Mouse (Mus musculus): ENCODE results near the gene Runx2.

The Runx2 gene

DNA sequence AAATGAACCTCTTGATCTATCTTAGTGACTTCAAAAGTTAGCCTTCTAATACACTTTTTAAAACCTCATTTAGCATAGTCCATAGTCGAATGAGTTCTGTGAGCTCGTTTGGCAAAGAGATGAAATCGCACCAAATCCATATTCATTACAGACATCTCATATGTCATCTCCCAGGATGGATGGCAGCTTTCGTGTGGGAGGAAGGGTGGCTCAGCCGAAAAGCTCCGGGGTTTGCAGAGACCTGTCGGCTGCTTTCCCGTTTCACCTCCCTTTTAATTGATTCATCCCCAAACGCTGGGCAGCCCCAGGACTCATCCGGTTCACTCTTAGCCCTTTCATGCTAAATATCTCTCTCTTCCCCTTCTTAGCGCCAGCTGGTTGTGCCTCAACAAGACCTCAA lies 275.7 kb downstream of the Runx2 start:
- no peak for DNase-seq (ENCODE audit: extremely low spot score)

DNA sequence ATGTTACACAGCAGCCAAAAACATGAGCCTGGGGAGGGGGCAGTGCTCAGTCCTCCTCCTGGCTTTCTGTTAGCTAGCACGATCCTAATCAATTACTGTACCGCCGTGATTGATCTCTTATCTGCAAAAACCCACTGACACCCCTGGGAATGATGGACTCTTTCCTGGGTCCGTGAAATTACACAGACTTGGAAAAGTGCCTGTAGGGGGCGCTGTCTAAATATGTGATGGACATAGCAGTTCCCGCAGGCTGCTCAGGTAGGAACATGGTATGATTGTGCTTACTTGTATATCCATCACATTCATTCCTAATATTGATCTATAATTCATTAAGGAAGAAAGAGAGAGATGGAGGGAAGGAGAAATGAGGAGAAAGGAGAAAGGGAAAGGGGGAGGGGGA lies 284.6 kb downstream of the Runx2 start:
- no peak for DNase-seq (ENCODE audit: extremely low spot score)

DNA sequence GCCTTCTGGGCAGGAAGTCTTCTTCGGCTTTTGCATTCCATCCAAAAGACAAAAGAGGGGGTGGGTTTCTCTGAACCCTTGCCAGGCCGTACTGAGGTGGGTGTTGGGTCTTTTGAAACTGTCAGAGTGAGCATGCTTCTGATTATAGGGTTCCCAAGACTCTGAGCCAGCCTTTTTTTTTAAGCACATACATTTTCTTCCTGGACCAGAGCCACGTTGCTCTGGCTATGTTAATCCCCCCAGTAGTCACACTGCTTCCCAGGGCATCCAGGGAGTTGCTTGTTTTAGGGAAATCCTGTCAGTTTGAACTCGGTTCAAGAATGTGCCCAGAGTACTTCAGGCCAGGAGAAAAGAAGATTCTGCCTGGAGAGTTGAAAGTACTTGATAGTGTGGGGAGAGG lies 286.0 kb downstream of the Runx2 start:
- DNase-seq (ENCODE audit: extremely low spot score), result no peak

DNA sequence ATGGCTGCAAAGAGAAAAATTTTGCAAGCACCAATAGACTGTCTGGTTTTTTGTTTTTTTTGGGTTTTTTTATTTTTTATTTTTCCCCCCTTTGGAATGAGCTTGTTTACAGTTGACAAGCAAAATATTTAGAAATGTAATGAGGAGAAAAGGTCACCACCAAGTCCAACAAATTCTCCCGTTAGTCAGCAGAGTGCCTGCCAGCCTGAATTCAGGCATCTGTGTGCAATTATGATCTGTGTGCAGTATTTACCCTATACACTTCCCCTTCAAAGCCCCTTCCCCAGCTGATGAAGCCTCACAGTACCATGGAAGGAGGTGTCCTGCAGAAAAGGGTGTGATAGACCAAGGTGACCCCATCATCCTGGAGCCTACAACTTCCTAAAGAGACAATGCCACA lies 290.5 kb downstream of the Runx2 start:
- no peak for DNase-seq (ENCODE audit: extremely low spot score)

DNA sequence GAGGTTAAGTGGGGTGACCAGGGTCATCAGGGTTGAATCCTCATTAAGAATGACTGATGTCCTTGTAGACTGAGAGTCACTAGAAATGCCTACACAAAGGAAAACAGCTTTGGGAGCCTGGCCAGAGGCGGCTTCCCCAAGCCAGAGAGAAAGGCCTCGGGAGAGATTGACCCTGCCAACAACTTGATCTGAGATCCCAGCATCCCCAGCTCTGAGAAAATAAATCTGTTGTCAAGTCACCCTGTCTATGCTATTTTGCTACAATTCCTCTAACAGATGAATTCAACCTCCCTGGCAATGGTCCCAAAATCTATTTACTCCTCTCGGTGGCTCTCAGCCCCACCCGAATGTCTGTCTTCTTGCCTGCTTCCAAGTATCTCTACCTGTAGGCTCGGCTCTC lies 291.7 kb downstream of the Runx2 start:
- peak; percentile 35 for DNase-seq (ENCODE audit: extremely low spot score)

DNA sequence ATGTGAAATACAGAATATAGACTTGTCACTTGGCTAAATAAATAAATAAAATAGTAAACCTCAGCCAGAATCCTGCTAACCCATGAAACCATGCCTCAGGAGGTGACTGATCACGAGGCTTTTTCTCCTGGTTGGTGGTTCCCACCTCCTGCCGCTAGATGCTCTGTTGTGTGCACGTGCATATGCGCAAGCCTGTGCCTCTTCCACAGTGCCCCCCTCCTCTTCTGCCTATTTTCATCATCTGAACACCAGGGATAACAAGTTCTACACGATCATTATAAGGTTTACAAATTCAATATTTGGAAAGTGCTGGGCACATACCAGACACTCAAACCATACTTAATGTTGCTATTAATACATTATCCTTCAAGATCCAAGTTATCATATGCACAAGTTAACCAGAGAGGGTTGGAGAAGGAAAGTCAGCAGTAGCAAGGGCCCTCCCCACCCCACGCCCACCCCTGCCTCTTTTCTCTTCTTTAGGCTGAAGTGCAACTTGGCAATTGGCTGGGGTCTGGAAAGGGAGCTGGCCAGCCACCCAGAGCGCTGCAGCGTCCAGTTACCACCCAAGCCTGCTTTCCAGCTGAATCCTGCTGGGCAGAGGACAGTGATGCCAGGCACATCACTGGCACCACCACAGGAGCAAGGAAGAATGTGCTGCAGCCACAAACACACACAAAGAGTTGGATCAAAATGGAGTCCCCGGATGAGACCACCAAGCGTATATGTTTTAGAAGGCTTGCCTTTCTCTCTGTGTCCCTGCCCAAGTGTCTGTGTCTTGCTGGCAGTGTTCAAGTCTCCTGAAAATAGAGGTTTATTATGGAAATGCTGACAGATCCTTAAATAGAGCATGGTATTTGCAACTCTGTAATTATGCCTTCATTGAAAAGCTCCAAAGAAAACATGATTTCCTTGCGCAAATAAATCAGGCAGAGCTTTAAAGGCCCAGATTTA lies 294.2 kb downstream of the Runx2 start:
- DNase-seq (ENCODE audit: extremely low spot score), result no peak

DNA sequence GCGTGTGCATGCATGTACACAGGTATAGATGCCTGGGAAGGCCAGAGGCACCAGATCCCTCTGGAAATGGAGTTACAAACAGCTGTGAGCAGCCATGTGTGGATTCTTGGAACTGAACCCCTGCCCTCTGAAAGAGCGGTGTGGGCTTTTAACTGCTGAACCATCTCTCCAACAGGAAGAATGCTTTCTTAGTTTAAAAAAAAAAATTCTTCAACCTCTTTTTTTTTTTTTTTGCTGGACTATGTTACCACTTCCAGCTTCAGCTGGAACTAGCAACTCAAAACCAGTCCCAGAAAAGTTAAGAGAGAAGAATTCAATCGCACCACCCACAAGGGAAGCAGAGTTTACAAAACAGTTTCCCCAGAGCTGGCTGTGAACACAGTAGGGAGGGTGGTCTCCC lies 295.2 kb downstream of the Runx2 start:
- no peak for DNase-seq (ENCODE audit: extremely low spot score)

DNA sequence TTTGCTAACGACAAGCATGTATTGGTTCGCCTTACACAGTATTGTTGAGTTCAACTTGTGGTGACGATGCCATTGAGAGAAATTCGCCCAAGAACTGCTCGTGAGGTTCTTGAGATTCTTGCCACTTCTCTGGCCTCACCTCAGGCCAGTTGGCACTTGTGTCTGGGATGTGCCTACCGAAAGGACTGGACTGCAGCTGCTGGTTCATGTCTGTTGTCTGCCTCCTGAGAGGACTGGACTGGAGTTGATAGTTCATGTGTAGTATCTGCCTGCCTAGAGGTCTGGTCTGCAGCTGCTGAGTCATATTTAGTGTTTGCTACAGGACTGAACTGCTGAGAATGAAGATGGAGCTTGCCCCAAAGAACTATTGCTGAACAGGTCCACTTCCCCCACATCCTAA lies 296.4 kb downstream of the Runx2 start:
- DNase-seq (ENCODE audit: extremely low spot score), result no peak

DNA sequence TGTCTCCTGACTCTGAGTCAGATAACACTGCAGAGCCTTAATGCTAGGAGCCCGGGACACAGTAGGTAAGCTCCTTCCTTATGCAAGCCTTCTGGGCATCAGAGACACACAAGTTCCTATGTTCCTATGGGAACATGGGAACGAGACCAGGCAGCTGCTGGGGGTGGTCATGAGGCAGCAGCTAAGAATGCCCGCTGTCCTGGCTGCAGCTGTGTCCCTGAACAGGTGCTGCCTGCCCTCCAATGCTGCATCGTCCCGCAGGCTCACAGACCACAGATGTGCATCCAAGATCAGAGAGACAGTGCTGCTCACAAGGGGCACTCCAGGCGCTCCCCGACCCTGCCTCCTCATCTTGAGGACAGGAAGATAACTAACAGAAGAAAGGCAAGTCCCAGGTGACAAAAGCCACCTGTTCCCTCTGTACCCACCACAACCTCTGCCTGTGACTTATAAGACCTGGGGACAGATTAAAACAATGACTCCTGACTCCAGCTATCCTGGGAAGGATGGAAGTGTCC lies 306.3 kb downstream of the Runx2 start:
- DNase-seq (ENCODE audit: extremely low spot score), result no peak

DNA sequence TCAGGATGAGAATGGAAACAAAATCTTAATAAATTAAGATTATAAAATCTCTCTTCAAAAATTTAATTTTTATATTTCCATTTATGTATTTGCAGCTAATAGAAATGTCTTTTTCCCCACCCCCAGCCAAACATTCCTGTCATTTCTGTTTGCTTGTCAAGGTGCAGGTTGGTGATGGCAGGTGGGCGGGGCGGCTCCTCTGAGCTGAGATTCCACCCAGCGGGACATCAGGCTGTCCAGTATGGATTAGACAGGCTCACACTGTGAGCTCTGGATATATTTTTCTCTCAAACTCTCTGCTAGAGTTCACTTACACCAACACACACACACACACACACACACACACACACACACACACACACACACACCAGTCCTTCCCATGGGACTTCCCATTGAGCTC lies 306.9 kb downstream of the Runx2 start:
- no peak for DNase-seq (ENCODE audit: extremely low spot score)

DNA sequence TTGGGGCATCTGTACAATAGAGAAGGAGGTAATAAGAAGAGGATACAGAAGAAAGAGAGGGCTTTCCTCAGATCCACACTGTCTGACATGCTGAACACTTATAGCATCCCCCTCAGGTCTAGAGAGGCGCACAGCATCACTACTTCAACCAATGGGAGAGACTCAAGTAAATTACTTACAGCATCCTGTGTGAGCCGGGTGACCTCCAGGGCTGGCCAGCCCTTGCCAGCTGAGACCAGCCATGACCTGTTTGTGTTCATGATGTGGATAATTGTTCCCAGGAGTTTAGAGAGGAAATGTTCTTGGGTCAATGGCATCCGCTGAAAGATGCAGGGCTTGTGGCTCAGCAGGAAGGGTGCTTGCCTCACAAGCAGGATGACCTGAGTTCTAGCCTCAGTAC lies 308.1 kb downstream of the Runx2 start:
- DNase-seq (ENCODE audit: extremely low spot score), result peak; percentile 42

DNA sequence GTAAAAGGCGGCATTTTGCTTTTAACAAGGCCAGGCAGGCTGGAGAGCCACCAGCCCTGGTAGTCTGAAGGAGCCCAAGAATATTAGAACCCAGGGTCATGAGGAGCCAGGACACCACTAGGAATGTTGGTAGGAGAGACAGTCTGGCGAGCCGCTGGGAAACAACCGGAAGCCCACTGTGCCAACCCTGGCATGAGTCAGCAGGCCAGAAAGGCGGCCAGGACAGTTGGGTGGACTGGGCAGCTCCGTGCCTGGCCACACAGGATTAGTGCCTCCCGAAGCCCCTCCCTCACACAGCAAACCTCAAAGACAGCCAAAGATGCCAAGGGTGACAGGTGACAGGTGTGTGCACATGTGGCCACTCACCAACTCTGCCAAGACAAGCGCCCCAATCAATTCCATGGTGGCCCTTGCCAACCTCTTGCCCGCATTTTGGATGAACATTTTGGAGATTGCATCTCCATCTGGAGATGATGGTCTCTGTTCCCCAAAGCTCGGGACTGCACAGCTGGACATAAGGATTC lies 309.7 kb downstream of the Runx2 start:
- no peak for DNase-seq (ENCODE audit: extremely low spot score)

DNA sequence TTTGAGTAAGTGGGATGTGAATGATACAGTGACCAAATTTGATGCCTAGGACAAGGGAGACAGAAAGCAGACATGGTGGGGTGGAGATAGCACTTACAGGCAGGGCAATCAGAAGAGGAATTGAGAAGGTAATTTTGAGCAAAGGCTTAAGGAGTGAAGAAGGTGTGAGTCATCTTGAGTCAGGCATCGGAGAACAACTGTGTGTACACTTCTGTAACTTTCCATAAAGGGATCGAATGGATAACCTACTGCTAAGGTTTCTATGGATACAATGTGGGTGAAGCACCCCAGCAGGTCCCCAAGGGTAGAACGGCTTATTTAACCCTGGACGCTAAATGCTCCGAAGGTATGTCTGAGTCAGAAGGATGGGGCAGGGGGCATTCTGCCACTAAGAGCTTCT lies 312.4 kb downstream of the Runx2 start:
- no peak for DNase-seq (ENCODE audit: extremely low spot score)

DNA sequence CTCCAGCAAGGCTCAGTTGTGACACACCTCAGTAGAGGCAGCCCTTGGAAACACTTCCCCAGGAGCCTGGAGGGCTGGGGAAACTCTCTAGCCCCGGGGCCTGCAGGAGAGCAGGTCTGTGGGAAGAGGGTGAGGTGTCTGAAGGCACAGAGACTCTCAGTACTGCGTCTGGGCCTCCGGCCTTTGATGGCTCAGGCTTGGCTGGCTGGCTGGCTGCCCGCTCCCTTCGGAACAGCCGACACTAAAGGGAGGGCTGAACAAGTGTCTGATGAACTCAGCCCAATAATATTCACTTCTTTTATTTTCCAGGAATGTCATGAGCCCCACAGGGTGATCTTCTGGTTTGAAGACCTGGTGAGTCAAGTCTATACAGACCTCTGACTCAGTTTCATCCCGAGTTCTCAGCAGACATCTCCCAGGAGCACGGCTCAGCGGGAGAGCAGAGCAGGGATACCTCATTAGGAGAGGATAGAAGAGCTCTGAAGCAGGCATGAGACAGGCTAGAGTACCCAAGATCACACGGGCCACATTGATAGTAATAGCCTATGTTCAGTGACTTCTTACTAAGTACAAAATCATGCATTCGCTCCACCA lies 314.2 kb downstream of the Runx2 start:
- no peak for DNase-seq (ENCODE audit: extremely low spot score)

DNA sequence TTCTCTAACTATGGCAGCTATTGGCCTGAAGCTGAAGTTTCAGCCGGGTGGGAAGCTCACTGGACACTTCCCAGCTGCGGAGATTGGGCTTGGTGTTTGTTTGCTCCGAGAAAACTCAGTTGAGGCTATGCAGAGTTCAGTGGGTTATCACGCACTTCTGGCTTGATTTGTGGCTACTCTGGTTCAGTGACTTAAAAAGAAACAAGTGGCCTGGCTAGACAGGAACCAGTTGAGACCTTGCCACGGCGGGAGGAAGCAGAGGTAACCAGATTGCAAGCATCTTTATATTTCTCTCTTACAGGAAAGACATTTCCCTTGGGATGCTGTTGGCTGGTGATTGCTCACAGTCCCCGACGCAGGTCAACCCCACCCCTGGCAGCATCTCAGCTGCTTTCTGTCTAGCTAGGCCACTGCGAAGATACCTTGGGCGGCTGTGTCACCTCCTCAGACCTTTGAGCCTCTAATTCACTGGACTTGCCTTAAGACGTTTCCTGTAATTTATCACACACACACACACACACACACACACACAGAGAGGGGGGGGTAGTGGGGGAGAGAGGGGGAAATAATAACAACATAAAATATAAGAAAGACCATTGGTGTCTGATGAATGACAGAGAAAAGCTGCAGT lies 324.3 kb downstream of the Runx2 start:
- no peak for DNase-seq (ENCODE audit: extremely low spot score)

DNA sequence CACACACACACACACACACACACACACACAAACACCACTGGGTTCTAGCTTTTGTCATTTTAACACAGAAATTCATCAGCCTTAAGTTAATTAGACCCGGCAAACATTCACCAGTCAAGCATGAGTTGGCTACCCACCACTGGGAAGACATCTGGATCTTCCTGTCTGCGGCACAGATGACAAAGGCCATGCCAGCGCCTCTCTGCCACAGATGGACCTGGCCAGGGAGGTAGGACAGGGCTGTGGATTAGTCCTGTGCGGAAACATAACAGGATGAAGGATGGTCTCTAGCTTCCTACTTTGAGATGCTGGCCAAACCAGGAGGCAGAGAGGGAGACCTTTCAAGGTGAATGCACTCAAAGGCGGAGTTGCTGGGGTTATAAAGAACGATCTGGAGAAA lies 325.3 kb downstream of the Runx2 start:
- DNase-seq (ENCODE audit: extremely low spot score), result no peak

DNA sequence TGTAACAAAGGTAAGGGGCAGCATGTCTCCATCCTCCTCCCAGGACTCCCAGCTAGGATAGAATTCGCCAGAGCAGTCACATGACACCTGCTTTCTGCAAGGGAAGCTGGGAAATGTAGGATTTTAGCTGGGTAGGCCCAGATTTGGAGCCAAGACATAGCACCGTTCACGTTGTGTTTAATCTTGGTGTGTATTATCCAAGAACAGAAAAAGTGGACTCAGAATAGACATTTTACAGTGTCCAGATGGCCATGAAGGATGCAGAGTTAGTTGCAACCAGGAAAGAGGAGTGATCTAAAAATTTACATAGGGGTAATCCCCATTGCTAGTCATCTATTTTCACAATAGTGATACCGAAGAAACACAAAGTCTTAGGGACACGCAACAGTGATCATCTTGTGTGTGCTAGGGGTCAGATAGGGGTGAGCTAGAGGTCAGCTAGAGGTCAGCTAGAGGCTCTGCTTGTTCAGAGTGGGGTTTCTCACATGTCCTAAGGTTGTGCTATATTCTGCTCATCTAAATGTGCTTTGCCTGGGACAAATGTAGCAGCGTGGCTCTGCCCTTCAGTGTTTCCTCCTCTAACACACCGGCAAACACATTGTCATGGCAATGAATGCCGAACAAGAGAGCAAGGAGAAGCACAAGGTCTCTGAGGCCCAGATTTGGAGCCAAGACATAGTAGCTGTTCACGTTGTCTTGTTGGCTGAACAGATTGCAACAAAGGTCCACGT lies 326.9 kb downstream of the Runx2 start:
- DNase-seq (ENCODE audit: extremely low spot score), result no peak

DNA sequence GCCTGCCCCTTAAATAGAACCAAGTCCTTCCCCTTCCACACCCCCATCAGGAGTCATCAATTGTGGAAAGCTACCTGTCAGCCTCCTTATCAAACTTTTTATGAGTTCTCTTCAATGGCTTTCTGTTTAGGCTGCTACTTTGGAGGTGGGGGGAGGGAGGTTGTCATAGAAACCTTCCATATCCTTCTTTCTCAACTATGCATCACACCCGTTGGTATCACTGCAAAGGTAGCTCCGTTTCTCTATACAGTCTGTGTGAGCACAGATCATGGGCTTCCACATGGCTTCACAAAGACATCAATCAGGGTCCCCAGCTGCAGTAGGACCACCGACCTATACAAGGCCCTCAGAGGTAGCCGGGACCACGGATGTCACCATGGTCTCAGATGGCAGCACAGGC lies 329.3 kb downstream of the Runx2 start:
- DNase-seq (ENCODE audit: extremely low spot score), result no peak

DNA sequence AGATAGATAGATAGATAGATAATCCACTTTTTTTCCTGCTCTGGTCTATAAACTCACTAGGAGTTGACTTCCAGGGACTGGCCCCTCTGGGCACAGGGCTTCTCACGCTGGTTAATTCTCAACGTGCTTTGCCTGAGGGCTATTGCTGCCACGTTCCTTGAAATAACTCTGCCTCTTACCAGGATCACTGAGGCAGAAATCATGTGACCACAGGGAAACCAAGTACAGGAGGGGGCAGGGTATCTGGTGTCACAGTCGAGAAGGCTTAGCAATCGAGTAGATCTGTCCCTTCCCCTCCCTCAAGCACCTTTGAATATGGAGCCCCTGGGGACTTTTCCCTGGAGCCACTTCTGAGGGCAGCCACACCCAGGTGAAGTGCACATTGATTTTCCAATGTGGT lies 334.7 kb downstream of the Runx2 start:
- no peak for DNase-seq (ENCODE audit: extremely low spot score)

DNA sequence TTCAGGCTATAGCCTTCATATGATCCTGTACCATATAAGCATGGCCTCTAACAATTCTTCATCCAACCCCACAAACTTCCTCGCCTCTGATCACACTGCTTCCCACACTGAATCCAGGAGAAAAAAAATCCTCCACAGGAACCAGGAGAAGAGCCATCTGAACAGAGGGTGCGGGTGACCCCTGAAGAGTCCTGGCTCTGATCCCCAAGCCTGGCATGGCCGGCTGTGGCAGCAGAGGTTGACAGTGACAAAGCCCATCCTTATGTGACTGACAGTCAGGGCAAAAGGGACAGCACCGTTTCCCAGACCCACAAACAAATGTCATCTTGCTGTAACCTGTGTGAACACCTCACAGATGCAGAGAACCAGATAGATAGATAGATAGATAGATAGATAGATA lies 335.1 kb downstream of the Runx2 start:
- DNase-seq (ENCODE audit: extremely low spot score), result no peak

DNA sequence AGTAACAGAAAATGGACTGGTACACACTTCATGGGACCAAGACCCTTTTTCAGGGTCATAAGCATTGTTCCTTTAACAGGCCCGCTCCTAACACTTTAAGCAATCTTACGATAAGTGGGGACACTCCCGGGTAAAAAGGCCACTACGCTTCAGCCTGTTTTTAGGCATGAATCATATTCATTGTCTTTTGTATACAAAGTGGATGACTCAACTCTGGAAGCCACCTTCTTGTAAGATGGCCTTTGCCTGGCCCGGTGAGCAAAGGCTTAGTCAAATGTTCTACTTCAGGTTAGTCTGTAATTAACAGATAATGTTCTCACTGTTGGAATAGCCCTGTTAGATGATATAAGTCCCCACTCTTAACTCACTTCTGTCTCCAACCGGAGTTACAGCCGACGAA lies 338.7 kb downstream of the Runx2 start:
- DNase-seq (ENCODE audit: extremely low spot score), result no peak

DNA sequence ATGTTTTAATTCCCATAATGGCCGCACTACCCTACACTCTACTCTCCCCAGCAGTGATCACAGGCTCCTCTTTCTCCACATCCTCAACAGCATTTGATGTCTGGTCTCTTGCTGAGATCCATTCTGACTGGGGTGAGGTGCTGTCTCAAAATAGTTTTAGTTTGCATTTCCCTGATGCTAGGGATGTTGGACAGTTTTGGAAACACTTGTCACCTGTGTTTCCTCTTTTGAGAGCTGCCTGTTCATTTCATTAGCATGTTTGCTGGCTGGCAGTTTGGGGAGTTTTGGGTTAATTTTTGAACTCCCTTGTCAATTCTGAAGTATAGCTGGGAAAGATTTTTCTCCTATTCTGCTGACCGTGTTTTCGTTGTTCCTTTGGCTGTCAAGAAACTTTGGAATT lies 340.3 kb downstream of the Runx2 start:
- no peak for DNase-seq (ENCODE audit: extremely low spot score)
